Mouse (Mus musculus): ENCODE results near the gene Mmd2.

GRCm38 (mm10) chr5:142545014-142545795 is 63.4 kb downstream of the Mmd2 start:
- TF ChIP-seq CTCF (IDR thresholded peaks at IDR 0.05; ENCODE audit: low read depth) (no peak), EP300 (IDR thresholded peaks at IDR 0.05; ENCODE audit: low read depth) (no peak)

All from liver, embryonic 14.5 days (tissue).